Mouse (Mus musculus) gonadal fat pad, adult 2 months (tissue): ENCODE results near the gene Zkscan5. TPM values are rescaled to one million over a fixed set of nuclear protein-coding genes. Genes with fewer than 3 reads are reported as not detected.
"Not testable (repeated sequence)": the region's sequence is repeated elsewhere in the genome, so short reads cannot be mapped to it uniquely, and the experiment has no call there.

Experiments
- DNase-seq: peaks from one replicate; pipeline ENCODE4 v3.0.0-alpha.2; 2012; ENCODE audit warnings: low read depth
- polyA plus RNA-seq: library from polyadenylated mRNA; depleted of rRNA; stranded (reverse); fragments of >200 nt; gene quantifications from 2 replicates; pipeline ENCODE4 v1.2.3, GENCODE M21; 2012; rRNA removed

The Zkscan5 gene
- polyA plus RNA-seq: 8.2 and 8.4 TPM in 2 replicates

DNA sequence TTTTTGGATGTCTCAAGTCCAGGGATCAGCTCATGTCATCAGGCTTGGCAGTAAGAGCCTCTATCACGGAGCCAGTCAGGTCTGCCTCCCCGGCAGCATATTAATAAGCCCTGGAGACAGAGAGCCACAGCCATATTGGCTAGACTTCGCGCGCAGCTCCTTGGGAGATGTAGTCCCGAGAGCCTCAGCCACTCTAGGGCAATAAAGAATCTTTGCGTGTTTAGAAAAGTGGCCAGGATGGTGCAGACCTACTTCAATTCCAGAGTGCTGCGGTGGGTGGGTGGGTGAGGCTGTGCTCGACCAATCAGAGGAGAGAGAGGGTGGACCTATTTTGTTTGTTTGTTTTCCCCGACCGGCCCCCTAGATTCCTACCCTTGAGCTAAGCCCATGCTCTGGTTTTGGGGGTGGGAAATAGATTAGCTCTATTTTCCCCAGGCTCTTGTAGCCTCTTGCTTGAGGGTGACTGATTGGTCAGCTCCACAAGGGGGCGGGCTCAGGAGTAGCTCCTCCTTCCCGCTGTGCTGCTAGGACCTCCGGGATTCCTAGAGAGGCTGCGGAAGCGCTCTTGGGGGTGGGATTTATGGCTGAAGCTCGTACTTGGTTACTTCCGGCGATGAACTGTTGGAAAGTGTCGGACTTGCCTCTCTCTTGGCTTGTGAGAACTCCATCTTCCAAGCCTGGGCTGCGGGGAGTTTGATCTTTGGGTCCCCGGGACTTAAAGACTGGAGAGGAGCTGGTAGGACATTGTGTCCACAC is at the start of gene Zkscan5:
Gene Zkscan5, plus strand, starts transcription at position 627 of the 756 bp plus-strand sequence.
- peak; percentile 76 for DNase-seq

GRCm38 (mm10) chr5:145161361-145161760 is 43.0 kb upstream of the Zkscan5 start:
- DNase-seq: no peak

DNA sequence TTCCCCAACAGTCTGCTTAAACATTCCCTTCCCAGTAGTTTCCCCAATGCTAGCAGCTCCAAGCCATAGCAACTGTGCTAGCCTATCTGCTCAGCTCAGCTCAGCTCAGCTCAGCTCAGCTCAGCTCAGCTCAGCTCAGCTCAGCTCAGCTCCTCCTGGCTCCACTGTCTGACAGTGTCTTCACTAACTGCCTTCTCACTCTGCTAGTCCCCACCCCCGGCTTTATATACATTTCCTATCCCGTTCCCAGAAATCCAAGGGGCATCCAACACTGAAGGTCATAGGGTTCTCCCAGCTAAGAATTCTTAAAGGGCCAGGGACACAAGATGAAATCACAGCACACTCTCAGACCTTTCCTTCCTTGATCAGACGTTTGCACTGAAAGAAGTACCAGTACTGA is 39.7 kb upstream of the Zkscan5 start:
- no peak for DNase-seq

DNA sequence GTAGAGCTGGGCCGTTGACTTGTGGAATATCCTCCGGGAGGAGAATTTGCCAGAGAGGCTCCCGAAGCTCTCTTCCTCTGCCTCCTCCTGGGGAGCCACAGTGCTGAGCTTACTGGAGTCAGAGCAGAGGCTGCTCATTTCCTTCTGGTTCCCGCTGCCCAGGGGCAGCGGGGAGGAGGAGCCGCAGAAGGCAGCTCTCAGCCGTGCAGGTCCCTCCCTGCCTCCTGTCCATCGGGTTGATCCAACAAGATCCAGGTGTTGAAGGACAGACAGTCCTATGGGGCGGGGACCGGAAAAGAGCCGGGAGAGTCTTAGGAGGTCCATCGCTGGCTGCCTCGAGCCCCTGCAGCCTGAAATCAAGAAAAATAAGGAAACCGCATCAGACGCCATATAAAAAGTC is 39.2 kb upstream of the Zkscan5 start:
- no peak for DNase-seq

- peak; percentile 70 for DNase-seq
Observed at GRCm38 (mm10) chr5:145166536-145167305, 37.6 kb upstream of the Zkscan5 start, which contains the start of the genes Ptcd1 and Cpsf4. Ptcd1 (minus strand) TSS chr5:145167108. Cpsf4 (plus strand) TSS chr5:145167213.

GRCm38 (mm10) chr5:145167306-145167661 is 37.1 kb upstream of the Zkscan5 start:
- no peak for DNase-seq

- no peak for DNase-seq
Observed at GRCm38 (mm10) chr5:145178461-145178980, 25.8 kb upstream of the Zkscan5 start.

DNA sequence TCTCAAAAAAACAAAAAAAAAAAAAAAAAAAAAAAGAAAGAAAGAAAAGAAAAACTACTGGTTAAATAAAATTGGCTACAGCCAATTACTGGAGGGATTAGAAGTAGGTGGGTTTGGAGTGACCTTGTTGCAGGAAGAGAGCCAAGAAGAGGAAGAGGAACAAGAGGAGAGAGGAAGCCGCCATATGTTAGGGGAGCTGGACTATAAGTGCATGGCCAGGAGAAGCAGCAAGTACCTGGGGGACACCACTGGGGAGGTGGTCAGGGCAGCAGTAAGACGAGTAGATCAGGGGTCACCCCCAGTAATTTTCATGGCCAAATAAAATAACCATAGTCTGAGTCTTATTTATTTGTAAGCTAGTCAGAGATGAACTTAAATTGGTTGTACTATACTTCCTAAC is 19.1 kb upstream of the Zkscan5 start:
- DNase-seq: no peak

- no peak for DNase-seq
Observed at GRCm38 (mm10) chr5:145189416-145189815, 14.9 kb upstream of the Zkscan5 start.

GRCm38 (mm10) chr5:145190373-145190772 is 14.0 kb upstream of the Zkscan5 start:
- no peak for DNase-seq

DNA sequence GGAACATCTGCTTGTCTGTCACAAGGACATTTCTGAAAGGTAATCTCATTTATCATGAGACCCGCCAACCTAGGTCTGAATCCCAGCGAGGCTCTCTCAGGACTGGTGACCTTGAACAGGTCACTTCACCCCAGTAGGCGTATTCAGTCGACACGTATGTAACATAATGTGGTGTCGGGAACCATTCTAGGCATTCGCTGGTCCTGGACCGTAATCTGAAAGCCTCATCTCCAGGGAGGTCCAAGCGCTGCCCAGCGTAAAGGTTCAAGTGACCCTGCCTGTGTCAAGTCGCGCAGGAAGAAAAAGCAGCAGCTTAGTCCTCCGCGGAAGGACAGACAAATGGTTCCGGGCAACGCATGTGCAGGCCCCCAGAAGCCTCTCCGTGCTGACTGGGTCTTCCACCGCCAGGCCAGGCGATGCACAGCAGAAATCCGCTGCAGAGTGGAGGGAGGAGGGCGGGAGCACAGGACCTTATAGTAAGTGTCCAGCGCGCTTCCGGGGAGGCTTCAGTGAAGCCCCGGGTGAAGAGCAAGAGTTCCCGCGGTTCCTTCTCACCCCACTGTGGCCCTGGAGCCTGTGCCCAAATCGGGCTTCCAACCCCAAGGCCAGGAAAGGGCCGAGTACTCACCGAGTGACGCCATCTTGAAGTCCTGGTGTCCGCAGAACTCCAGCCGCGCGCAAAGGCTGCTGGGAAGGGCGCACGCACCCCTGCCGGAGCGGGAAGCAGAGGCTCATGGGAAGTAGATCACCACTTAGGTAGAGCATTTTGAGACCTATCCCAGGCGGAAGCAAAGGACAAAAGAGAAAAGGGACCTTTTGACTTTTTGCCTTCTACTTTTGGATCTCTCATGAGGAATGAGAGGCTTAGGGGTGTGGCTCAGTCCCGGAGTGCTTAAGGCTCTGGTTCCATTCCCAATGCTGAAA is 13.2 kb upstream of the Zkscan5 start:
- DNase-seq: no peak

- no peak for DNase-seq
Observed at GRCm38 (mm10) chr5:145191962-145192361, 12.4 kb upstream of the Zkscan5 start, which contains the start of gene Atp5j2. Atp5j2 (minus strand) TSS chr5:145192062.

DNA sequence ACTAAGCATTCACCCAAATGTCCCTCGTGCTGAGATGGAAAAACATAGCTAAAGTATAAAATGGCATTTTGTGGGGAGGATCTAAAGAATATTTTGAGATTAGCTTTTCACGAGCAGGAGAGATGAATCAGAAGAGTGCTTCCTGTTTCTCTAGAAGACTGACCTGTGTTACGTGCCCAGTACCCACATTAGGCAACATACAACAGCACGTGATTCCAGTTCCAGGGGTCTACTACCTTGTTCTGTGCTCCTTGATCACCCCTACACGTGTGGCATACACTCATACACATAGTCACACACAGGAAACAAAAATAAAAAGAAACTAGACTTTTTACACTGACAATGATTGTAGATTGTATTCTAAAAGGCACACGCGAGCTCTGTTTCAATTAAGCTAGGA is 4.0 kb upstream of the Zkscan5 start:
- no peak for DNase-seq

DNA sequence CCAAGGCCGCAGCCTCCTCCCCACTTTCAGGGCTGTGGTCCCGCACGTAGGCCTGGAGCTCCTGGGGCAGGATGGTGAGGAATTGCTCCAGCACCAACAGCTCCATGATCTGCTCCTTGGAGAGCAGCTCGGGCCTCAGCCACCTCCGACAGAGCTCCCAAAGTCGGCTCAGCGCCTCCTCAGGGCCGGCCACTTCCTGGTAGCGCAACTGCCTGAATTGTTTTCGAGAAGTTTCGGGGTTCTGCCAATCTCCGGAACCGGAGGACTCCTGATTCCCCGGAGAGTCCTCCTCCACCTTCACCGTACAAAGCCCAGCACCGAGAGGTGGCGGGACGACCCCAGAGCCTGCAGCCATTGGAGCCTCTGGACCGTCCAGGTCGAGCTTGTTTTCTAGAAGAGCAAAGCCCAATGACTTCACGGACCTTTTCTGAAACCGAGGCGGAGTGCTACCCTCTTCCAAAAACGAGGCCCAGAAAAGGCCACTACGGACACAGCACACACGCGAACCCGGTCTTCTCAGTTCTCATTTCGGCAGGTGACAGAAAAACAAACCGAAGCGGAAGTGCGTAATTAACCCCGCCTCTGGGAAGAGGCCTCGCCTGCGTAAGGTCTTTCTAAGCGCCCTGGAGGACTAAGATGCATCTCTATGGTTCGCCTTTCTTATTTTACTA is 2.9 kb upstream of the Zkscan5 start, which contains the start of gene Zkscan14:
Gene Zkscan14, minus strand, starts transcription at position 548 of the 671 bp plus-strand sequence.
- no peak for DNase-seq

DNA sequence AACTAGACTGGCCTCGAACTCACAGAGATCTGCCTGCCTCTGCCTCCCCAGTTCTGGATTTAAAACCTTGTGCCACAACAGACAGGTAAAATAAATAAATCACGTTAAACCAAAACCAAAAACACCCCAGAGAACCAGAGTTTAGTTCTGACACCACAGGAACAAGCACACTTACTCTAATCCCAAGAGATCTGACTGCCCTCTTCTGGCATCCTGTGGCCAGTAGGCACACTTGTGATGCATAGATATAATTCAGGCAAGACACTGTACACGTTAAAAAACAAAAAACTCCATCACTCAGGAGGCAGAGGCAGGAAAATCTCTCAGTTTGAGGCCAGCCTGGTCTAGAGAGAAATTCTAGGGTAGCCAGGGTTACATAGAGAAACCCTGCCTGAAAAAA is 1.9 kb upstream of the Zkscan5 start:
- DNase-seq: no peak

DNA sequence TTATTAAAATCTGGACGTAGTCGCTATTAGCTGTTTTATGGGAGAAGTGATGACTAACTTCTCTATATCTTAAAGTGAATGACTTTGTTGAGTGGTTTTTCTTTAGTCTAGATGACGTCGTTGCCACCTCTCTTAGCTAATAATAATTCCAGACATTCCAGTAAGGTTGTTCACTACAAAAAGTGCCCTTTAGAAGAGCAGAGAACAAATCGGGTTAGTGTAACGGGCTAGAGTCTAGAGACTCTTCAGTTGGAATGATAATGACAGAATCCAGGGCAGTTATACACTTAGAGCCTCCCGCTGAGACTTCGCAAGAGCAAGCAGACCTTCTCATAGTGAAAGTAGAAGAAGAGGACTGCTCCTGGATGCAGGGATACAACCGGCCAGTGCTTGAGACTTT is 679 bp downstream of the Zkscan5 start:
- no peak for DNase-seq

- no peak for DNase-seq
Observed at GRCm38 (mm10) chr5:145207385-145207784, 3.0 kb downstream of the Zkscan5 start.

DNA sequence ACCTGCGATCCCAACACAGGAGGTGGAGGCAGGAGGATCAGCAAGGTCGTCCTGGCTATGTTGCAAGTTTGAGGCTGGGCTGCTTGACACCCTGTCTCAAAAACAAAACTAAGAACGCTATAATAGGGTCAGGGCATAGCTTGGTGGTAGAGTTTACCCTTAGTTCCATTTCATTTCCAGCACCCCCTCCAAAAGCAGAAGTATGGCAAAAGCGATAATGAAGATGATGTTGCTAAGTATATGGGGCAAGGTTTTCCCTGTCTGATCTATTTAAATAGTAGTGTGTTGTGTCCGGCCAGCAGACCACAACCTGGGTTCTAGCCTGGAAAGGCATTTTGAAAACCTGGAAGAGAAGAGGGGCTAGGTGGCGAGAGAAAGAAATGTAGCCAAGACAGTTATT is 3.6 kb downstream of the Zkscan5 start:
- no peak for DNase-seq

GRCm38 (mm10) chr5:145208391-145208790 is 4.0 kb downstream of the Zkscan5 start:
- DNase-seq: not testable (repeated sequence)

GRCm38 (mm10) chr5:145211340-145211739 is 7.0 kb downstream of the Zkscan5 start:
- no peak for DNase-seq

DNA sequence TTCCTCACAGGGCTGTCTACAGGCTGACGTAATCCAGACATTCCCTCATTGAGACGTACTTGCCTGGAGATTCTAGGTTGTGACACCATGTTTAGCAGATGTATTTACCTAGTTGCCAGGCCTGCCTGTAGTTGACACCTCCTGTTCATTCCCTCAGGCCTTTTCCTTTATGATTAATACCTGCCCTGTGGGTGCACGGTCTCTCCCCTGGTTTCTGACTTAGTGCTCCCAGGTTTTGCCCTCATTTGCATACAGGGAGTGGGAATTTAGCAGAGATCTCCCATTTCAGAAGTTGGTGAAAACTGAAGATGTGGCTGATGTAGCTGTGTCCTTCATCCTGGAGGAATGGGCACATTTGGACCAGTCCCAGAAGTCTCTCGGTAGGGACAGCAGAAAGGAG is 7.9 kb downstream of the Zkscan5 start:
- no peak for DNase-seq
